Mouse (Mus musculus) right cerebral cortex, adult 18-20 months (tissue): ENCODE measurements at regions not wholly inside any gene's neighbourhood (a gene's known extent, or its start where the extent isn't known, plus 50 kb on each side); places are given as distances from the start of the nearest gene placed in this dataset.
A peak's percentile ranks its signal among the peaks of the same experiment; 100 is the strongest.

Experiments
- DNase-seq: peaks from one replicate; pipeline ENCODE4 v3.0.0; 2022; ENCODE audit warnings: mixed read lengths

- DNase-seq, result no peak
Observed at GRCm38 (mm10) chr9:93136349-93136748, 594.3 kb downstream of the Plod2 start.

- peak; percentile 65 for DNase-seq
Observed at GRCm38 (mm10) chr9:93170071-93170470, 628.0 kb downstream of the Plod2 start.

DNA sequence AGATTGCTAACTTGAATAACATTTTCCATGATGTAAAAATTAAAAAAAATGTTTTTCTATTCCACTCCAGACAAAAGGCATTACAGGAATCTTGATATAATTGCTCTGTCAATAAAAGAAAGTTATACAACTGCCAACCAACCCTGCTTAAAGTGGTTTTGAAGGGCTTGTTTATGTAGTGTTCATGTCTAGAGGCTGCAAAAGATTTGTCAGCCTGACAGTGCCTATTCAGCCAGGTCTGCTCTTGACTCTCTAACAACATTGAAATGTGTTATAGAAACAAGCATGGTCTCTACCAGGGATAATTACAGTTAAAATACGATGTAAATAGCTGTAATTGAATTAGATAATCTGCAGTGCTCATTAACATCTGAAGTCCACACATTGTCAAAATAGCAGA is 644.6 kb downstream of the Plod2 start:
- no peak for DNase-seq

DNA sequence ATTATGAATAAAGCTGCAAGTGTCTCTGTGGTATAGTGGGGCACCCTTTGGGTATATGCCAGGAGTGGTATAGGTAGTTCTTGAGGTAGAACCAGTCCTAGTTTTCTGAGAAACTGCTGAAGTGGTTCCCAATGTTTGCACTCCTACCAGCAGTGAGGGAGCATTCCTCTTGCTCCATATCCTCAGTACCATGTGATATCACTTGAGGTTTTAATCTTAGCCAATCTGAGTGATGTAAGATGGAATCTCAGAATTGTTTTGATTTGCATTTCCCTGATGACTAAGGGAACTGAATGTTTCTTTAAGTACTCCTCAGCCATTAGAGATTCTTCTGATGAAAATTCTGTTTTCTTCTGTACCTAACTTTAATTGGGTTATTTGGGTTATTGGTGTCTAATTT is 690.5 kb downstream of the Plod2 start:
- no peak for DNase-seq

DNA sequence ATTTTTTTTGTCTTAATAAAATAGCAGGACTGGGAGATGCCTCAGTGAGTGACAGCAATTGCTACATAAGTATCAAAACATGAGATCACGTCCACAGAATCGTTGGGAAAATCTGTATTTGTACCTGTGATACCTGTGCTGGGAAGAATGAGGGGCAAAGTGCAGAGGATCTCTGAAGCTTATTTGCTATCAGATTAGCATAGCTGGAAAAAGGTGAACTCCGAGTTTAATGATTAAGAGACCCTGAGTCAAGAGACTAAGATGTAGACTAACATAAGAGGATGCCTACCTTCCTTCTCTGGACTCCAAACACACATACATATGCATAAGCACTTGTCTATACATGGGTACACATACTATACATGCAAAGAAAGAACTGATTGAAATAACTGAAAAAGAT is 710.1 kb downstream of the Plod2 start:
- no peak for DNase-seq

- no peak for DNase-seq
Observed at GRCm38 (mm10) chr9:93297332-93297731, 755.3 kb downstream of the Plod2 start.

DNA sequence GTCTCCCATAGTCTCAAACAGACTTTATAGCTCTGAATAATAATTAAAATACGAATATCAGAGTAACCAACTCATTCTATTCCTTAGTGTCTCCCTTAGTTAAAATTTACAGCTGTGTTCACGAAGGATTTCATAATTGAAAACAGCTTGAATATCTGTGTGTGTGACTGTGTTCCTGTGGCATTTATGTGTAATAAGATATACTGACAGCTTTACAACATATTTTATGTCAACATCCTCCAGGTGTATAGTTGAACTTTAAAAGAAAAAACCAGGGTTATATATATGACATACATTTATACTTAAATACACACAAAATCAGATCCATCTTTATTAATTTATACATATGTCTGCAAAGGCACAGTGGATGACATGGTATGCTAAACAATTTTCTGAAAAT is 764.7 kb downstream of the Plod2 start:
- DNase-seq, result no peak

DNA sequence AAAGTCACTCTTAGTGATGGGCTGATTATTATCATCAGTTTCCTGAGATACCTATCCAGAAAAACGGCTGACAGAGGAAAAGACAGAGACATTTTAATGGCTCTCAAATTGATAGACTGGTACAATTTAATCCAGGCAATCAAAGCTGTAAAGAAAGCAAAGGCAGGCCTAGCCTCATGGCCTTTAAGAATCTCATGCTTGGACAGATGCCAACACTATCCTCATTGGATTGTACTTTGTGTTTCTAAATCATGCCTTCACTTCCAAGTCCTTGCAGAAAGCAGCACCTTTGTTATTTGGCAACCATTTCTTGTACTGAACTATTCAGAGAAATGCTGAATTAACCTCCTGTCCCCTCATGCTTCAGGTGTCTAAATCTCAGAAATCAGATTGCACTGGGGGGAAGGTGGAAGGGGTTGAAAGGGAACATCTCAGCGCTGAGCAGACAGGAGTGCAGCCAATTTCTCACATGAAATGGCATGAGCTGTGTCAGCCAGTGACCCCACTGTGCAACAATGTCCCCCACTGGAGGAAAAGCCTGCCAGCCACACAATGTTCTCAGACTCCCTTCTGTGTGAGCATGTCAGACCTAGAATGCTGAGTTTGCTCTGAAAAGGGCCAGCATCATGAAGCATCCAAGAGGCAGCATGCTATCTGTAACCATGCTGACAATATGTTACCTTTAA is 787.1 kb downstream of the Plod2 start:
- no peak for DNase-seq
